Mouse (Mus musculus): Measurements from ENCODE around the gene Glra4. TPM values are rescaled to one million over a fixed set of nuclear protein-coding genes. Genes with fewer than 3 reads are reported as not detected.

Glra4 gene
- polyA plus RNA-seq, 1 experiment from 2014 or later, result not detected

- Histone ChIP-seq H3K27me3 (no peaks in the 10 kb centered on the region), H3K9me3 (replicated peaks) (no peaks in the 10 kb centered on the region), H3K4me2 (no peak overlapping the region), H3K27ac (replicated peaks) (no peak overlapping the region), H3K4me1 (replicated peaks) (no peaks in the 10 kb centered on the region), H3K9ac (no peak overlapping the region), H3K4me3 (replicated peaks) (no peak overlapping the region), H3K36me3 (replicated peaks) (no peaks in the 10 kb centered on the region)
- ATAC-seq (ENCODE audit: insufficient read depth), result no peak
- 68% methylated on average over 11 of the region's 11 CpGs for WGBS (ENCODE audit: insufficient replicate concordance)
These were observed 18.6 kb downstream of the Glra4 start for GRCm38 (mm10) chrX:136761103-136762074.

GRCm38 (mm10) chrX:136755464-136755863, 24.5 kb downstream of the Glra4 start:
- H3K27me3 ChIP-seq, result no peaks in the 10 kb centered on the region
- WGBS (ENCODE audit: insufficient replicate concordance), result 75% methylated on average over 3 of the region's 3 CpGs
- no peak overlapping the region for H3K9ac ChIP-seq
- no peaks in the 10 kb centered on the region for H3K9me3 ChIP-seq (replicated peaks)
- no peak overlapping the region for H3K4me2 ChIP-seq
- no peak for ATAC-seq (ENCODE audit: insufficient read depth)
- no peak overlapping the region for H3K27ac ChIP-seq (replicated peaks)
- H3K4me1 ChIP-seq (replicated peaks), result no peaks in the 10 kb centered on the region
- H3K36me3 ChIP-seq (replicated peaks), result no peaks in the 10 kb centered on the region
- no peak overlapping the region for H3K4me3 ChIP-seq (replicated peaks)

DNA sequence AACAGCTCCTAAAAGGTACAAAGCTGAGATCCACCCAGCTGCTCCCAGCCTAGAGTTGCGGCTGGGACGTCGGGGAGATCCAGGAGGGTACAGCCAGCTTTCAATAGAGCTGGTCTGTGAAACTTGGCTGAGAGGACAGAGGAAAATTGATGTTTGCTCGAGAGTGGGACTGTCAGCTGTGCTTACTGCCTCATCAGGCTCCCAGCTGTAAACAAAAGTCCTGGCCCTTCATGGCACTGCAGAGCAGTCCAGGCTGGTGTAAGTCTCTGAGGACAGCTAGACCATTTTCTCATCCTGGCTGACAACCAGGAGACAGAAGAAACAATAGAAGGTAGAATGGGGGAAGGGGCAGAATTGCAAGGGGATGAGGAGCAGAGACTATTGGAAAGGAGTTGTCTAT, 30.6 kb downstream of the Glra4 start:
- no peak overlapping the region for H3K27ac ChIP-seq (replicated peaks)
- no peaks in the 10 kb centered on the region for H3K9me3 ChIP-seq (replicated peaks)
- no peak overlapping the region for H3K4me3 ChIP-seq (replicated peaks)
- no peaks in the 10 kb centered on the region for H3K36me3 ChIP-seq (replicated peaks)
- H3K9ac ChIP-seq, result no peak overlapping the region
- H3K4me2 ChIP-seq, result no peak overlapping the region
- no peak for ATAC-seq (ENCODE audit: insufficient read depth)
- no peaks in the 10 kb centered on the region for H3K4me1 ChIP-seq (replicated peaks)
- WGBS (ENCODE audit: insufficient replicate concordance), result 58% methylated on average over 4 of the region's 4 CpGs
- H3K27me3 ChIP-seq, result no peaks in the 10 kb centered on the region

GRCm38 (mm10) chrX:136744663-136745062, 35.3 kb downstream of the Glra4 start:
- no peak overlapping the region for H3K9ac ChIP-seq
- H3K4me2 ChIP-seq, result no peak overlapping the region
- no peak overlapping the region for H3K4me3 ChIP-seq (replicated peaks)
- H3K9me3 ChIP-seq (replicated peaks), result no peaks in the 10 kb centered on the region
- no peaks in the 10 kb centered on the region for H3K36me3 ChIP-seq (replicated peaks)
- no peak for ATAC-seq (ENCODE audit: insufficient read depth)
- 49% methylated on average over 8 of the region's 8 CpGs for WGBS (ENCODE audit: insufficient replicate concordance)
- H3K27ac ChIP-seq (replicated peaks), result no peak overlapping the region
- peaks cover 4% of the 10 kb centered on the region; the same call in 1 of the 2 replicates for H3K4me1 ChIP-seq (replicated peaks)
- H3K27me3 ChIP-seq, result no peaks in the 10 kb centered on the region

DNA sequence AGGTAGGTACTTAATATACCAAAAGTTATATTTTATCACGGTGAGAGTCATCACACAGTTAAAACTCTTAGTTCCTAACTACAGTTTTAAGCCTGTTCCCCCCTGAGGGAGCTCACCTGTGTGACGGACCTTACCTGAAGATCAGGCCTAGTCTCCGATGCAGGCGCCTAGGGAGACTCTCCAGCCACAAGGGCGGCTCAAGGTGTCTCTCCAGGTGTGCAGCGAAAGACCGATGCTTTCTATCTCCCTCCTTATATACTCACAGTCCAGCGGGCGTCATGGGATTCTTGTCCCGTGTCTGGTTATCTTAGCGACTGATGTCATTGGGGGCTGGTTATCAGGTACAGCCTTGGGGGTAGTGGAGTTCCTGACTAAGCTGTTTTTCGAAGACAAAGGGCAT, 36.5 kb downstream of the Glra4 start, which contains the start of gene Morf4l2:
Gene Morf4l2, minus strand, starts transcription at position 232 of the 400 bp plus-strand sequence.
- peak within 1 kb of the TSS; percentile 80 for H3K4me2 ChIP-seq
- no peak for ATAC-seq (ENCODE audit: insufficient read depth)
- WGBS (ENCODE audit: insufficient replicate concordance), result 73% methylated on average over 12 of the region's 12 CpGs

GRCm38 (mm10) chrX:136742661-136743103, 37.3 kb downstream of the Glra4 start:
- ATAC-seq (ENCODE audit: insufficient read depth), result no peak
- Histone ChIP-seq H3K27ac (replicated peaks) (peak overlapping the region; percentile 87), H3K4me1 (replicated peaks) (peaks cover 14% of the 10 kb centered on the region), H3K27me3 (no peaks in the 10 kb centered on the region), H3K9ac (0 out of 2 replicates have a peak overlapping the region, but pooled peaks have one; percentile 50), H3K36me3 (replicated peaks) (peaks cover 7% of the 10 kb centered on the region; the same call in 1 of the 2 replicates), H3K4me2 (peak overlapping the region; percentile 80), H3K9me3 (replicated peaks) (no peaks in the 10 kb centered on the region), H3K4me3 (replicated peaks) (peak overlapping the region; percentile 65)
- WGBS (ENCODE audit: insufficient replicate concordance), result 30% methylated on average over 5 of the region's 5 CpGs

More for the DNA sequence above, 36.5 kb downstream of the Glra4 start, which contains the start of gene Morf4l2:
- Histone ChIP-seq H3K9ac (0 out of 2 replicates have a peak within 1 kb of the TSS, but pooled peaks have one; percentile 50), H3K27me3 (no peaks in the 10 kb centered on the region), H3K4me3 (replicated peaks) (peak within 1 kb of the TSS; percentile 65), H3K9me3 (replicated peaks) (no peaks in the 10 kb centered on the region), H3K36me3 (replicated peaks) (peaks cover 6% of the 10 kb centered on the region; the same call in 1 of the 2 replicates), H3K27ac (replicated peaks) (peak within 1 kb of the TSS; percentile 87), H3K4me1 (replicated peaks) (peaks cover 9% of the 10 kb centered on the region)

DNA sequence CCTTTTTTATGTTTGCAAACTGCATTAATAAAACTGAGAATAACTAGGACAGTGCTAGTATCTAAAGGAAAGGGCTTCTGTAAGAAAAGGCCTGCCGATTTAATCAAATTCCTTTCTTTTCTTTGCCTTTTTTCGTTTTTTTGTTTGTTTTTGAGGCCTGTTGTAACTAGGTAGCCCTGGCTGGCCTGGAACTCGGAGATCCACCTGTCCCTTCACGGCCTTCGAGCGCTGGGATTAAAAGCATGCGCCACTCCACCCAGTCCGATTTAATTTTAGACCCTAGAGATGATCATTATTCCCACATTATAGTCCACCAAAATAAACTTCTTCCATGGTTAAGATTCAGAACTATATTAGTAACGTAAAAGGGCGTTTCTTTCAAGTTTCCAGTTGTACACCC, 37.7 kb downstream of the Glra4 start:
- Histone ChIP-seq H3K9ac (peak overlapping the region; percentile 50; the same call in 1 of the 2 replicates), H3K4me1 (replicated peaks) (peaks cover 14% of the 10 kb centered on the region), H3K9me3 (replicated peaks) (no peaks in the 10 kb centered on the region), H3K27ac (replicated peaks) (peak overlapping the region; percentile 87), H3K27me3 (no peaks in the 10 kb centered on the region), H3K4me2 (peak overlapping the region; percentile 80), H3K36me3 (replicated peaks) (peaks cover 7% of the 10 kb centered on the region; the same call in 1 of the 2 replicates), H3K4me3 (replicated peaks) (peak overlapping the region; percentile 65)
- WGBS (ENCODE audit: insufficient replicate concordance), result 12% methylated on average over 10 of the region's 10 CpGs
- no peak for ATAC-seq (ENCODE audit: insufficient read depth)

DNA sequence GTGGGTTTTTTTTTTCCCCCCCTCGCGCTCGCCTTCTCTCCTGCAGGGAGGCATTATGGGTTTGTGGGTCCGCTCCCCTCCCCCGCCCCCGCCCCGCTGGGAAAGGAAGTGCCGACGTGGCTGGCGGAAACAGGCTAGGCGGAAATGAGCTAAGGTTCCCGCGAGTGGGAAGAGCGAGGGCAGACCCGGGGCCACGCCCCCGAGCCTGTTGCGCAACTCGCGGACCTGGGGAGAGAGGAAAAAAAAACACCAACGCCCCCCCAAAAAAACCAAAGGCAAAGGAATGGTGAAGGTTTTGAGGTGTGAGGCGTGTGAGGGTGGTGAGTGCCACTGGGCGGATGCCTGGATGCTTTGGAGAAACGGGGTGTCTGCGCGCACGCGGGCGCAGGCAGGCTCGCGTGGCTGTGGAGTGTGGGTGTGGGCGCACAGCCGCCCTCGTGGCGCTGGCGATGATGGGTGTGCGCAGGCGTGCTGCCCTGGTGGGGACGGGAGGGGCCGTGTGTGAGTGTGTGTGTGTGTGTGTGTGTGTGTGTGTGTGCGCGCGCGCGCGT, 38.2 kb downstream of the Glra4 start:
- H3K9me3 ChIP-seq (replicated peaks), result no peaks in the 10 kb centered on the region
- WGBS (ENCODE audit: insufficient replicate concordance), result 21% methylated on average over 45 of the region's 46 CpGs

DNA sequence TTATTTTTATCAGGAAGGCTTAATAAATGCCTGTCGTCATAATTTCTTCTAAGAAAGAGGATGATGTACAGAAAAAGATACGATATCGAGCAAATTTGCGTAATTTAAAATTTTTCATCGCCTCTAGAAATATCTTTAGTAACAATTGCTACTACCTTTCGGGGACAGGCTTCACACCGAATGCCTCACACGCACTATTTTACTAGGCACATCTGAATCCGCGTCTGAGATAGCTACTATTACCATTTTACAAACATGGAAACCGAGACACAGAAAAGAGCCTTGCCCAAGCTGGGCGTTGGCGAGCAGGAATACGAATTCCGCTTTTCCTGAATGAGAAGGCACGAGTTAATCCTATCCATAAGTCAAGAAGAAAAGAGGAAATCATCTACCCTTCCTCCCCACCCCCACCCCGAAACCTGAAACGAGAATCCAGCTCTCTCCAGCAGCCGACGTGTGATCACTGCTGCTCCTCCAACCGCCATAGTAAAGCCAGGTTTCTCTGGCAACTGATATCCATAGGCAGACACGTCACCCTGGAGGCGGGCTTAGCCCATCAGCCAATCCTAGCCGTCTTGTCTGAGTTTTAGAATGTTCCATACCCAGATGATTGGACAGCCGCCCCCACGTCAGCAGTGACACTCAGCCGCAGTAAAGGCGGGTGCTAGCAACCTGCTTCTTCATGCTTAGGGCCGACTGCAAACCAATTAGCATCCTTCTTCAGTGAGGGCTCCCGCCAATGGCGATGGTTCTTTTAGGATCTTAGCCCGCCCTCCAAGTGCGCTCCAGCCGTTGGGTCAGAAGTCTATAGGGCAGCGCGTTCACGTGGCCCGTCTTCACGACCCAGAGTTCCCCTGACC, 38.9 kb downstream of the Glra4 start:
- Histone ChIP-seq H3K4me3 (replicated peaks) (peak overlapping the region; percentile 65), H3K4me2 (peak overlapping the region; percentile 80), H3K27me3 (no peaks in the 10 kb centered on the region), H3K27ac (replicated peaks) (peak overlapping the region; percentile 87), H3K4me1 (replicated peaks) (peaks cover 14% of the 10 kb centered on the region), H3K9me3 (replicated peaks) (no peaks in the 10 kb centered on the region), H3K36me3 (replicated peaks) (peaks cover 9% of the 10 kb centered on the region), H3K9ac (peak overlapping the region; percentile 59)
- 20% methylated on average over 39 of the region's 39 CpGs for WGBS (ENCODE audit: insufficient replicate concordance)
- peak; percentile 96 for ATAC-seq (ENCODE audit: insufficient read depth)

More for the DNA sequence above, 38.2 kb downstream of the Glra4 start:
- no peaks in the 10 kb centered on the region for H3K27me3 ChIP-seq
- peak overlapping the region; percentile 50 for H3K9ac ChIP-seq
- peaks cover 7% of the 10 kb centered on the region; the same call in 1 of the 2 replicates for H3K36me3 ChIP-seq (replicated peaks)
- peak; percentile 72 for ATAC-seq (ENCODE audit: insufficient read depth)
- H3K4me3 ChIP-seq (replicated peaks), result peak overlapping the region; percentile 65
- H3K4me1 ChIP-seq (replicated peaks), result peaks cover 14% of the 10 kb centered on the region
- peak overlapping the region; percentile 87 for H3K27ac ChIP-seq (replicated peaks)
- peak overlapping the region; percentile 80 for H3K4me2 ChIP-seq

DNA sequence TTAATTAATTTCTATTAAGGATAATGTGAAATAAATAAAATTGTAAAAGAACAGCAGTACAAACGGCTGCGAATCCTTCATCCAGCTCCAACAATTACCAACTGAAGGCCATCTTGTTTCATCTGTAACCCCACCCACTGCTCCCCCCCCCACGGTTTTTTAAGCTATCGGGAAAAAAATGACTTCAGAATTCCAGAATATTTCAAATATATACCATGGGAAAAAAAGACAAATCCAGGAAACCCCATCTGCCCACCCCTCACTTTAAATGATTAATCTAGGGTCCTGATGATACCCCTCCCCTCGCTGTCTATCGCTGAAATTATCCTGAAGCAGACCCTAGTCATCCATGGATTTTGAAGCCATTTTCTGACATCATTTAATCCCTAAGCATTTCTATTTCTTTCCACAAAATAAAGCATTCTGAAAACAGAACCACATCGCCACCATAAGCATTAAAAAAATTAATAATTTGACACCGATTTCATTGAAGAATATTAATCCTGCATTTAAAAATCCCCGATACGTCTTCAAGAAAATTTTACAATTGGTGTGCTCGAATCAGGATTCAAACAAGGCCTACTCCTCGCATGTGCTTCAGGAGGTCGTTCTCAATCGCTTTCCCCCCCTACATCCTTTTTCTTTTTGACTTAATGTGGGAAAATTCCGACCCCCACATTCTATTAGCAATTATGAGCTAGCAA, 39.7 kb downstream of the Glra4 start:
- H3K4me1 ChIP-seq (replicated peaks), result peaks cover 14% of the 10 kb centered on the region
- H3K27me3 ChIP-seq, result no peaks in the 10 kb centered on the region
- ATAC-seq (ENCODE audit: insufficient read depth), result no peak
- no peaks in the 10 kb centered on the region for H3K9me3 ChIP-seq (replicated peaks)
- H3K4me3 ChIP-seq (replicated peaks), result peak overlapping the region; percentile 65
- peak overlapping the region; percentile 59 for H3K9ac ChIP-seq
- WGBS (ENCODE audit: insufficient replicate concordance), result 20% methylated on average over 15 of the region's 15 CpGs
- H3K4me2 ChIP-seq, result peak overlapping the region; percentile 57
- peaks cover 13% of the 10 kb centered on the region for H3K36me3 ChIP-seq (replicated peaks)
- H3K27ac ChIP-seq (replicated peaks), result peak overlapping the region; percentile 75; the same call in 1 of the 2 replicates
